Mouse (Mus musculus) megakaryocyte, embryonic 14.5 days (primary cell): ENCODE data around the gene Cops8.

Experiments
- FLI1 ChIP-seq: IDR thresholded peaks from 2 replicates; pipeline ENCODE4 v1.6.1; 2012; ENCODE audit warnings: low read length, inconsistent platforms, mixed read lengths
- GATA1 ChIP-seq: IDR thresholded peaks from 3 replicates; pipeline ENCODE4 v1.6.1; 2012; ENCODE audit warnings: mixed read lengths, low read length, inconsistent platforms, borderline replicate concordance

- no peak for TF ChIP-seq GATA1
- no peak for TF ChIP-seq FLI1
These were observed 14.6 kb upstream of the Cops8 start for GRCm38 (mm10) chr1:90588021-90588734.
